Mouse (Mus musculus) kidney, adult 11 months (tissue): Measurements from ENCODE around the gene Sytl3.
"Not testable (repeated sequence)": the region's sequence is repeated elsewhere in the genome, so short reads cannot be mapped to it uniquely, and the experiment has no call there.

Experiments
- DNase-seq: peaks from one replicate; pipeline ENCODE4 v3.0.0; 2022

Sytl3 gene

DNA sequence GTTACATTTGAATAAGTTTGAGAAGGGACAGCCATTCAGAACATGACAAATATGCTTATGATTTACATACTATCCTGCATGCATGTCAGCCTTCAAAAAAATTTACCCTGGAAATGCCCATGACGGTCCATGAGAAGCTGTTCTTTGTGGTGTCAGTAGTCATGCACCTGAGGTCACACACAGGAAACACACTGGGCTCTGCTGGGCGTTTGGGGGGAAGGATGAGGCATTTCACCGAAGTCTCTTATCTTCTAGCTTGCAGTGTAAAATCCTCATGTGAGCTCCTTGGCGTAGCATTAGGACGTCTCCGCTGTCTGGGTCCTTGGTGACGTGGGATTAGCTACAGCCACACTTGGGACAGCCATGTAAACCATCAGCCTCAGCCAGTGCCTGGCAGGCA lies at the start of gene Sytl3:
Gene Sytl3, plus strand, starts transcription at position 293 of the 400 bp plus-strand sequence.
- DNase-seq: not testable (repeated sequence)

DNA sequence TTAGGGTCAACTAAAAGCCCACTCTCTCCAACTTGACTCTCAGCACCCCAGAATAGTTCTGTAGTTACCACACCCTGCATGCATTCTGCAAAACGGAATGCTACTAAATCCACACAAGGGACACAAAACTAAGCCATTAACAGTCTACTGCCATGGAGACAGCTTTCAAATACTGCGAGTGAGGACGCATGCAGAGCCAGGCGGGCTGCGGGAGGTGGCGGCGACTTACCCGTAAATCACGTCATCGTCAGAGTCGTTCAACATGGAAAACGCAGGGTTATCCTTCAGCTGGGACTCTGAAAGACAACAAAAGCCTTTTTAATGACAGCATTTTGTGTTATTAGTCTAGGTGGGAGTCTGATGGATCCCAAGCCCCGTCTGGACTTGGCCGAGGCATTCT lies 45.4 kb upstream of the Sytl3 start:
- DNase-seq: not testable (repeated sequence)

DNA sequence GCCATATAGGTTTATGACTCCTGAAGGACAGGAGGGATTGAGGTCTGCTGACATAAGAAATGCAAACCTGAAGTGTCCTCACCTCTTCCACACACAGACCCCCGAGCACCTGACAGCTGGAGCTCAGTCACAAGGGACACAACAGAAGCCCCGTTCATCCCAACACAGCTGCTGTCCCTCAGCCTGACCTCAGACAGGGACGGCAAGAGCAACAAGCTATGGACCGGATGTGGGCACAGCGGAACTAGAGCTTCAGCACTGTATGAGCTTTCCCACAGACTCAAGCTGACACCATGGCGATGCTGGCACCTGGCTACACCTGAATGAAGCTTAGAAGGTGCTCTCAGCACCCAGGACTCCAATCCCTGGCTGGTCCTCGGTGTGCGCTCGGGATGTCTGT lies 44.6 kb upstream of the Sytl3 start:
- not testable (repeated sequence) for DNase-seq

DNA sequence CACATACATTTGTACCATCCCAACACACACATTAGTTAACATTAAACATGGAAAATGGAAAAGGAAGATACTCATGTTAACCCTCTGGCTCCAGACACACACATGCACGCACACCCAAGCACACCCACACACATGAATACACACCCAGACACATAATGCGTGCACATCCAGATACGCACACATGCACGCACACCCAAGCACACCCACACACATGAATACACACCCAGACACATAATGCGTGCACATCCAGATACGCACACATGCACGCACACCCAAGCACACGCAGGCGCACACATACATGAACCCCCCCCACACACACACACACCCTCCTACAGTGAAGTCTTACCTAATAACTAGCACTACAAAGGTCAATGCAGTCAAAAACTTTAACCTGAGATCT lies 42.2 kb upstream of the Sytl3 start:
- not testable (repeated sequence) for DNase-seq

DNA sequence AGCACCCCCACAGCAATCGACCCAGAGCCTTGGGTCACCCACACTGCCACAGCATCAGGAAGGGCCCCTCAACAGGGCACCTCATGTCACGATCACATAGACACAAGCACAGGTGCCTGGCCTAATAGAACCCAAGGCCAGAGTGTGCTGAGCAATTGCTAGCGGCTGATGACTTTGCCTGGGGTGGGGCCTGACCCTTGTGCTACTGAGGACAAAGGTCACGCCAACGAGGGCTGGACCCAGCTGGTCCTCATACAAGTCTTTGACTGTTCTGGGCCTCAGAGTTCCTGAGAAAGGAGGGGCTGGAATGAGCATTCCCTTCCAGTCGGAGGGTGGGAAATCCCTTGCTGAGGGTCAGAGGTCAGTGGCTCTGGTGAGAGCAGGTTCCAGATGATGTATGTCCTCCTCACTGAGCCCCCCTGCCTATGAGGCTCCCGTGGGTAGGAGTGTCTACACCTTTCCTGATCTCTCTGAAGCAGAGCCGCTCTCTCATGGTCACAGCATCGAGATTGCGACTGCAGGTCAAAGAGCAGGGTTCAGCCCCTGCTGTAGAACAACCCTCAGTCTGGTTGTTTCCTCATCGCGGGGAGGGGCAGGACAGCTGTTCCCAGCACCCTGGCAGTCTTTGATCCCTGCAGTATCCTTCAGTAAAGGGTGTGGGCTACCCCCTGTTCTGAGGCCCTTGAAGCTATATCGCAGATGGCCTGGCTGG lies 41.0 kb upstream of the Sytl3 start:
- DNase-seq: not testable (repeated sequence)

DNA sequence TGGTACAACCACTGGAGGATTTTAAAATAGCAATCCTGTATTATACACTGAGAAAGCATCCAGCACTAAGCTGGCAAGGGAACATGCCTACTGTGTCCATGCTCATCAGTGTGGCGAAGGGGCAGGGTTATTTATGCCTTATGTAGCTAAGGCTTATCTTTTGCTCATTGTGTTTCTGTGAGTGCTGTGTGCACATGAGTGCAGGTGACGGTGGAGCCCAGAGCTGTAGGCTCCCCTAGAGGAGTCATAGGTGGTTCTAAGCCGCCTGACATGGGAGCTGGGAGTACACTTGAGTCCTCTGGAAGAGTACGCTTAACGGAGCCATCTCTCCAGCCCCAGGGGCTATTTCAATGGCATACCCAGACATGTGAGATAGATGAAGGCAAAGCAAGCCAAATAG lies 39.6 kb upstream of the Sytl3 start:
- DNase-seq: not testable (repeated sequence)

DNA sequence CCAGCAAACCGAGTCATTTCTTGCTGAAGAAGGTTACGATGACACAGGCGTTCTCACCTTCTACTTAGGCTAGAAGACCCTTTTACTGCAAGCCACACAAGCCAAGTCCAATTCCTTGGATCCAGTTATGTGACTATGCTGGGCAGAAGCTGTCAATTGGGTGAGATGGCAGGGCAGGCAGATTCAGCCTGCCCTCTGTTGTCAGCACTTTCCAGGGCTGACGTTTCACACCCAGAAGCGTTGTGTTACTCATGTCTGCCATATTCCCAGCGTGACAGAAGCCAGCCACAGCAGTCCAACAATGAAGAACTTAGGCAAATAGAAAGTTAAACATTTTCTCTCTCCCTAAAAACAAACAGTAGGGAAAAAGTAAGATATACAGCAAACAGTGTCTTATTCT lies 38.9 kb upstream of the Sytl3 start:
- not testable (repeated sequence) for DNase-seq

DNA sequence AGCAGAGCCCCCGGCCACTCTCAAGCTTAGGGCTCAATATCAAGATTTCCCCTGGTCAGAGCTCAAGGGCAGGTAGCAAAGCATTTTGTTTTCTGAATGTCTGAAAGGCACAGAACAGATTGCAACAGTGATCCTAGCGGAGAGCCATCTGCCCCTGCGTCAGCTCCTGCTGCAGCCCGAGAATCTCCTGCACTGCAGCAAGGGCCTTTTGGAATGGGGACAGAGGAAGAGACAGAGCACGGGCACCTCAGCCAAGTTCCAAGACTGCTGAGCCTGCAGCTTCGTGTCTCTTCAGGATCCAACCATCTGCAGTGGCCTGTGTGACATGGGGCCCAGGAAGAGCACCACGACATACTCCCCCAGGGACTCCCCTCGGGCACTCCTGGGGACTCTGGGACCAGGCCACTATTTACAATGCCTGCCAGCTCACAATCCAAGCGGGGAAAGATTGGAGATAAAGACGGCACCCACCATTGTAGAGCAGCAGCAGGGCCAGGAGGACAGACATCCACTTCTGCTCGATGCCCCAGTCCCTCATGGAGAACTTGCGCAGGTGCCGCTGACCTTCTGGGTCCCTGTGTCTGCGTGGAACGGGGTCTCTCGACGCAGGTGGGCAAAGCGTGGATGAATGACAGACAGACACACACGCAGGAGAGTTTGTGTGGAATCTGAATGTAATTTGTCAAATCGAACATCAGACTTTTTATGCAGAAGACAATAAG lies 38.0 kb upstream of the Sytl3 start:
- not testable (repeated sequence) for DNase-seq

DNA sequence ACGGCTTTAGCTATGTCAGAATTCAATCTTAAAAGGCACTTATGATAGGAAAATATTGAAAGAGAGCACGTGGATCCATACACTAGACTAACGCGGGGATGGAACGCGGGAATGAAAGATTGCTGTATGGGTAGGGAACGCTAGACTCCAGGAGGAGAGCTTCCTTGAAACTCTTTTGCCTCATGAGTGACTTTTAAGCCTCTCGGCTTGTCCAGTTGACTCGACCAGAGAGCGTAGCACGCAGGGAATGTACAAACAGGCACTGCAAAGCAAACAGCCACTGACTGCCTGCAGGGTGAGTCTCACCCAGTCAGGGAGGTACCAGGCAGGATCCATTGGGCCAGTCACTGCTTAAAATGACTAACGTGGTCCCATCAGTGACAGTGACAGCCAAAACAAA lies 36.9 kb upstream of the Sytl3 start:
- DNase-seq: not testable (repeated sequence)

DNA sequence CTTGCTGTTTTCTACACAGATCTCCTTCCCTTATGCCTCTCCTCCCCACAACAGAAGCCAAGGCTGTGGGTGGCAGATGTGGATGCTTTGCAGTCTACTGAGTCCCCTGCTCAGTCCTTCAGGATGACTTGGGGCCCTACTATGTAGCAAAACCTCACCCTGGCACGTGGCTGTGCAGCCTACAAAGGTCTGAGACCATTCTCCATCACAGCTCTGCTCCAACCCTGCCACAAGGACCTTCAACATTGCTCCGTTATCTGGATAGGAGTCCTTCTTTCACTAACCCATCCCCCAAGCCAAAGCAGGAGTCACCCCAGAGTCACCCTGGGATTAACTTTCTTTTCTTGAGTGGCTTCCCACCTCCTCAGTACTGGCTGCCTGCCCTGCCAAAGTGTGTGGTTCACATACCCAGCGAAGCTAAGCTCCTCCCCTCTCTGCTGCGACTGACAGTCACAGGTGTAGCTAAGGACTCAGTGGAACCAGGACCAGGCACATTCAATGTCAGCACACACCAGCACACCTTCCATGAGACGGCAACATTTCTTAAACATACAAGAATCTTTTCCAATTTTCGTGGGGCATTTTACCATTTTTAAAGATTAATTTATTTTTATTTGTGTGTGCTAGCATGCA lies 33.9 kb upstream of the Sytl3 start:
- not testable (repeated sequence) for DNase-seq

DNA sequence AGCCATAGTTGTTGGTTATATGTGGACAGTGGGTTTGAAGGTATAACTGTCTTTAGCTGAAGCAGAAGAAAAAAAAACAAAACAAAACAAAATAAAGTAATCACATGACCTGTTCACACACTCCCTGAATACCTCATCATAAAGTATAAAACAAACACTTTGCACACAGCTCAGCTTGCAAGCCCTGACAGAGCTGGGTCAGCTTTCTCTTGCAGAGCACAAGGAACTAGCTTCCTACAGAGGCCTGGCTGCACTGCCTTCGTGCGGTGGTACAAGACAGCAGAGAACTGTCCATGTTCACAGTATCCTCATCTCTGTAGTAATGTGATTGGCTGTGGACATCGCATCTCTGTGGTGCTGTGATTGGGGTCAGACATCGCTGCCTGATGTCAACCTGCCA lies 28.5 kb upstream of the Sytl3 start:
- DNase-seq: not testable (repeated sequence)

DNA sequence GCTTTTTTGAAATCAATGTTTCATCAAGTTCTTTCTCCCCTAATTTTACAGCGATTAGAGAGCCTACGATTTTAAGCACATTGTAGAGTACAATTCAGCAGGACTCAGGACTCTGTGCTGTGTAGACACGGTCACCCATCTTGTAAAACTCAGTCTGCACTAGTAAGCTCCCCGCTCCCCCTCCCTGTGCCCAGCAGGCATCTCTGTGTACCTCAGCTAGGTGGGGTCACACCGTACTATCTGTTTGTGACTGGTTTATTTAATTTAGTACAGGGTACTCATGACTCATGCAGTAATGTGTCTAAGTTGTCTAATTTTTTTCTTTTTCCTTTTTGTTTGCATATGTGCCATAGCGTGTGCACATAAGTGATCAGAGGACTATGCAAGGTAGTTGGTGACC lies 26.0 kb upstream of the Sytl3 start:
- DNase-seq: not testable (repeated sequence)

DNA sequence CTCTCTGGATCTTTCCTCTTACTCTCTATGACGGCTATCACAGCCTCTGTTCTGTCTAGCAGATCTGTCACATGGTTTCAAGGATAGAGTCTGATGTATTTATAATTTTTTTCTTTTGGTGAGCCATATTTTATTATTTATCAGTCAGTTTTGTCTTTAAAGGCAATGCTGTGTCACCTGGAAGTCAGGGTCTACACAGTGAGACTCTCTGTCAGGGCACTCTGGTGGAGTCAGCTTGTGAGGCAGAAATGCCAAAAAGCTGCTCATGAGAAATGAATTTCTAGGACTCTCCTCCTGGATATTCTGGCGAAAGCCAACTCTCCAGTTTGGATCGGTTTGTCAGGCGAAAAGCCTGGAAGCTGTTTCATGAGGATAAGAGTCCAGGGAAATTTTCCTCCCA lies 23.1 kb upstream of the Sytl3 start:
- DNase-seq: not testable (repeated sequence)

DNA sequence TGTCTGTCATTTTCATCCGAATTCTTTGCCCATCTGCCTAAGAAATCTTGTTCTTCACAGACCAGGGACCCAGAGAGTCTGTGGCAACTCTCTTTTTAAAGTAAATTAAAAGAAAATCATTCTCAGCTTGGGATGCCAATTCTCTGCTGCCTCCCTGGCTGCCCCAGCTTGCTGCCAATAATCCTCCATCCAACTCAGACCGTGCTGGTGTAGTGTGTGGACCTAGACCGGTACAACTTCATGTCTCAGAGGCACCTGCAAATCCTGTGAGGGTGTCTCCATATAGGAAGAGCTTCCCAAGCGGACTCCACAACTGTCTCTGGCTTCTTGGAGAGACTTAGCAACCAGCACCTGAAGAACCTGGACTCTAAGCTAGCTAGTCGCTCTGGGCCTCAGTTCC lies 22.0 kb upstream of the Sytl3 start:
- DNase-seq: no peak

DNA sequence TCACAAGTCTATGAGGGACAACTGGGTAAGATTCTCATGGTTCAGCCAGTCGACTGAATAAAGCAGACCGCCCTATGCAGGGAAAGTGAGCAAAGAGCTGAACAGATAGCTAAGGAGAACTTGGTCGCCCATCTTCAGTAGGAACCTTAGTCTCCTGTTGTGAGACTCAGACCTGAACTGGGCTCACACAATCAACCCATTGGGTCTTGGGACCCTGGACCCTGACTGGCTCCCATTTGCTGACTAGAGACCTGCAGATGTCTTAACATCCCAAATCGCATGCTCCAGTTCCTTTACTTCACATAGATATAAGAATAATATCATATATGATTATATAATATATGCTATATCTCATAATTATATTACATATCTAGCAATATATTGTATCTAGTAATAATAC lies 21.5 kb upstream of the Sytl3 start:
- not testable (repeated sequence) for DNase-seq

DNA sequence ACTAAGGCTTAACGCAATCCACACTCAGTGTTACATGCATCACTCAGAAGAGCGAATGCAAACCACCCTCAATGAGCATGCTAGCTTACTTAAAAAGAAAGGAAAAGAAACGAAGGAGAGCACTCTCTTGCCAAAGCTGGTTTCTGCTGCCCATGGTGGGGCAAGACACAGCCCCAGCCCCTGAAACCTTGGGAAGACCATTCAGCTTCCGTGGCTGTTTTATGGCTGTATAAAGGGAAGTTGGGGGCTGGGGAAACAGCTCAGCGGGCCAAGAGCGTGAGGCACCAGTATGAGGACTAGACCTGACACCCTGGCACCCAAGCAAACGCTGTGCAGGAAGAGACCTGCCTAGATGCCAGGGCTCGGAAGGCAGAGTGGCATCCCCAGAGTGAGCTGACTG lies 20.4 kb upstream of the Sytl3 start:
- DNase-seq: not testable (repeated sequence)

DNA sequence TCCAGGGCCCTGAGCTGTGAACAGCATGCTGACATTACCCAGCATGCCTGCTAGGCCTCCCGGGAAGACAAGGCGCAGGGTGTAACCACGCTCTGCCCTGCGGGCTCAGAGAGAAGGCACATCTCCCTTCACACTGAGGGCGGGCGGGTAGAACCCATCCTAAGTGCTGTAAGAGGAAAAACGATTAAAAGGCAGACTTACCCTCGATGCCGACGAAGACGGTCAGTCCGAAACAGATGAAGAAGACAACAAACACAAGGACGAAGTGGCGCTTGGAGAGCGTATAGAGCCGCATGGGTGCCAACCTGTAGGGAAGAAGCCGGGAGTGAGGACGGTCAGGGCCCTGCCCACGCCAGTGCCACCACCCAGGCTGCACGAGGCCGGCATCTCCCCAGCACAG lies 19.4 kb upstream of the Sytl3 start:
- DNase-seq: not testable (repeated sequence)

DNA sequence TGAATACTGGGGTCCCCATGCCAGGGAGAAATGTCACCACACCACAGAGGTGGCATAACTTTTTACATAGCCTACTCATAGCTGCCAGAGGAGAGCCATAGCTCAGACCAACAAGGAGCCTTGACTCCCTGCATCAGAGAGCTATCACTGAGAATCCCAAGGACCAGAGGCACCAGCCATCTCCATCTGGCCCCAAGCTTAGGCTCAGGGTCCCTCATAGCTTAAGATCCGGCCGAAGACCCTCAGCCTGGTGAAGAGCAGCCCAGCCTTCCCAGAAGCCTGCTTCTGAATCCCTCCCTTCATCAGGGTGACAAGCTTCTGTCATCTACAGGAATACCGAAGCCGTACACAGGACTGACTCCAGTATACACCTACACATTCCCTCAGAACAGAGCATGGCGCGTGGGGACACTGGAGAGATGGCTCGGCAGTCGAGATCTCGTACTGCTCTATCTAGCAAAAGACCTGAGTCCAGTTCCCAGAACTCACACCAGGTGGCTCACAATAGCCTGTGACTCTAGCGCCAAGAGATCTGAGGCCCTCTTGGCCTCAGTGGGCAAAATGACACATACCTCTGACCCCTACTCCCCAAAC lies 18.8 kb upstream of the Sytl3 start:
- not testable (repeated sequence) for DNase-seq

DNA sequence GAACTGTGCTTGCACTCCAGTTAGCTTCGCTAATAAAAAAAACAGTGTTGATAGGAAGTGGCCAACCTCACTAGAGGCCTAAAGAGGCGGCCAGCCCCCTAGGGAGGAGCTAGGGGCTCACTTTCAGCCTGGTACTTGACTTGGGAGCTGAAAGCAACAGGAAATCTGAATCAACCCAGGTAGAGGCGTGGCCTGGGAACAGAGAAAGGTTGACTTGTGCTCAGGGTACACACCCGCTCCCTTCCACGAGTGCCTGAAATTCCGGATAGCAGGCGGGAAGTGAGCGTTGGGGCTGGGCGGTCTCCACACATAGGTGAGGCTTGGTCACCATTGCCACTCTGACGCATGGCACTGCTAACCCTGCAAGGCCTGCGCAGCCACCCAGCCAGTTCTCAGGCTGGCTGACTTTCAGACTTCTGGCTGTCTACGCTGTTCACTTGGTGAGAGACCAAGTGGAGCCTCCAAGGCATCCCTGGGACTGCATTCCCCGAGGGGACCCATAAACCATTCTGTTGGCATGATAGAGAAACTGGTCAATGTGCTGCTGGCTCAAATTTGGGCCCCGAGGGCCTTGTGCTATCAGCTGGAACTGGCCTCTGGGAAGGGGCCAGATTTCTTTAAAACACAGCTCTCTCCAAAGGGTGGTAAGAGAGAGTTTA lies 18.0 kb upstream of the Sytl3 start:
- not testable (repeated sequence) for DNase-seq

DNA sequence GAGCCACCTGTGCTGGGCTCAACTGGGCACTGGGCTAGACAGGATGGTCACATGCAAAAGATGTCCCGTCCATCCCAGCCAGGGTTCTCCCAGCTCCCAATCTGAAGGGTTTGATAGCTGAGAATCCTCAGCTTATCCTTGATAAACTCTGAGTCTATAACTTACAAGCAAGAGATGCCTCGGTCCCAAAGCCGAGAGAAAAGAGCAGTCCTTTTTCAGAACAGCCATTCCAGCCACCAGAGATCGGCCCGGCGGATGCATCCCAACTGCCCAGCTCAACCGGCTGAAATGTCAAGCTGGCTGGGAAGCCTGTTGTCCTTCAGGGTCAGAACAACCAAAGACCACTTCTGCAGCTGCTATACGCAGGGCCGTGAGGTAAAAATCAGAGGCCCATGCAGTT lies 14.7 kb upstream of the Sytl3 start:
- DNase-seq: not testable (repeated sequence)

DNA sequence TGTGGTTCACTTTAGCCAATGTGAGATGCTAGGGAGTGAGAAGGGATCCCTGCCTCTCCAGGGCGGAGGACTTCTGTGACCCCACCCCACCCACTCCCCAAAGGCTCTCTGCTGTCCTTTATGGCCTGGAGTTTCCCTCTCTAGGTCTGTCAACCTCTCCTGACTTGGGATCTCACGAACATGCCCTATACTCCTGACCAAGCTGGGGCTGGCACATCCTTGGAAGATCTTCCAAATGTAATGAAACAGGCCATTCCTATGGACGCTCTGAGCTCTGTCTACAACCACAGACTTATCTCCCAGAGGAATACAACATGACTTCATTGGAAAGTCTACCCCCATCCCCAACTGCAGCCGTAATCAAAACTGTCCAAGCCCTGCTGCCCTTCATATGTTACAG lies 14.2 kb upstream of the Sytl3 start:
- DNase-seq: not testable (repeated sequence)

DNA sequence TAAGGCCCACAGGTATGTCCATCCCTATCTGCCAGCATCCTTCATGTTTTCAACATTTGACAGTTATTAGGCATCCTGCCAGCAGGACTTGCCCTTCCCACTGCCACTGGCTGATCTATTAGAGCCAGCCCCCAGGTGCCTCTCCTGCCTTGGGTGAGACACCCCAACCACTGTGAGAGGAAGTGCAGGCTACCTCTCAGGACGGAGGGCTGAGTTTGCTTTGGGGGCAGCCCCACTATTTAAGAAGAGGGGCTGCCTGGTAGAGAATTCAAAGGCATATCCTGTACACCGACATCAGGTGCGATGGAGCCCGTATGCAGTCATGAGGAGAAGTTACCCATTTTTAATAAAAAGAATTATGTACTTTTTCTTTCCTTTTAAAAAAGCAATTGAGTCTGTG lies 13.2 kb upstream of the Sytl3 start:
- DNase-seq: not testable (repeated sequence)

DNA sequence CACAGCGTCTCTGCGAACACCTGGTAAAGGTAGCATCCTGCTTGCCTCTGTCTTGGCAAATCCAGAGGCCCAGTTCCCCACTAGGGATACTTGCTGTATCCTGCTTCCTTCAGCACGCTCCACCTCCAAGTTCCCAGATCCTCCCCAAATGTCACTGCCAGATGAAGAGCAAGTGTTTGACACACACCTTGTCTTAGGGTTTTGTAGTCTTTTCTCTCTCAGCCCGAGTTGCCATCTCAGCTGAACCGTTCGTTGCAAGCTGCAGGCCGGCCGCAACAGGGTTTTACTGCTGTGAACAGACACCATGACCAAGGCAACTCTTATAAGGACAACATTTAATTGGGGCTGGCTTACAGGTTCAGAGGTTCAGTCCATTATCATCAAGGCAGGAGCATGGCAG lies 12.1 kb upstream of the Sytl3 start:
- not testable (repeated sequence) for DNase-seq
